Mouse (Mus musculus) cerebellum, adult 2 months (tissue): ENCODE measurements around the gene Zfp458.
"Not testable (repeated sequence)": the region's sequence is repeated elsewhere in the genome, so short reads cannot be mapped to it uniquely, and the experiment has no call there.

ENCODE experiments used
- CTCF ChIP-seq: fragments of 200-500 bp; IDR thresholded peaks from 2 replicates; pipeline ENCODE4 v1.5.1; 2011; ENCODE audit warnings: low read depth, mild to moderate bottlenecking, control low read depth, low read length, moderate library complexity, borderline replicate concordance; ENCODE audit not compliant: insufficient read depth
- POLR2A ChIP-seq: fragments of 200-500 bp; IDR thresholded peaks from 2 replicates; pipeline ENCODE4 v1.6.1; 2011; ENCODE audit warnings: low read length, control low read depth, borderline replicate concordance; ENCODE audit not compliant: insufficient read depth

GRCm38 (mm10) chr13:67269383-67270065 is 8.7 kb downstream of the Zfp458 start:
- not testable (repeated sequence) for TF ChIP-seq POLR2A, CTCF
